Mouse (Mus musculus) natural killer cell, adult 2 months (primary cell): ENCODE data around the gene Hapln4.

Experiments
- DNase-seq, 2 experiments: peaks; one replicate each; pipeline ENCODE4 v3.0.0; 2022; ENCODE audit warnings: low spot score in 2 of 2

The Hapln4 gene

DNA sequence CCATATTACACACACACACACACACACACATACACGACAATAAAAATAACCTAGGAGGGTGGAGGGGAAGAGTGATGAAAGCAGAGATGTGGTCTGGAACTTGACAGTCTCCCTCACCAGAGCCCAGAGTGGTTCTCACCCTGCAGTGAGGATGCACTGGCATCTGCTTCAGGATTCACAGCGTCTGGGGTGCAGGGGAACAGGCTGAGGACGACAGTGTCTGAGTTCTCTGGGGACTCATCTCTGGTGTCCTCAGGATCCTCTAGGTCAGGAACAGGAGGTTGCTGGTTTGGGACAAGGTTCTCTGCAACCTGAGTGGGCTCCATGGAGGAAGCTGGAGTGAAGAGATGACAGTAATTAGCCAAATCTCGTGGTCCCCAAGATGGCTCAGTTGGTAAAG lies 54.6 kb downstream of the Hapln4 start:
- DNase-seq: no peak

DNA sequence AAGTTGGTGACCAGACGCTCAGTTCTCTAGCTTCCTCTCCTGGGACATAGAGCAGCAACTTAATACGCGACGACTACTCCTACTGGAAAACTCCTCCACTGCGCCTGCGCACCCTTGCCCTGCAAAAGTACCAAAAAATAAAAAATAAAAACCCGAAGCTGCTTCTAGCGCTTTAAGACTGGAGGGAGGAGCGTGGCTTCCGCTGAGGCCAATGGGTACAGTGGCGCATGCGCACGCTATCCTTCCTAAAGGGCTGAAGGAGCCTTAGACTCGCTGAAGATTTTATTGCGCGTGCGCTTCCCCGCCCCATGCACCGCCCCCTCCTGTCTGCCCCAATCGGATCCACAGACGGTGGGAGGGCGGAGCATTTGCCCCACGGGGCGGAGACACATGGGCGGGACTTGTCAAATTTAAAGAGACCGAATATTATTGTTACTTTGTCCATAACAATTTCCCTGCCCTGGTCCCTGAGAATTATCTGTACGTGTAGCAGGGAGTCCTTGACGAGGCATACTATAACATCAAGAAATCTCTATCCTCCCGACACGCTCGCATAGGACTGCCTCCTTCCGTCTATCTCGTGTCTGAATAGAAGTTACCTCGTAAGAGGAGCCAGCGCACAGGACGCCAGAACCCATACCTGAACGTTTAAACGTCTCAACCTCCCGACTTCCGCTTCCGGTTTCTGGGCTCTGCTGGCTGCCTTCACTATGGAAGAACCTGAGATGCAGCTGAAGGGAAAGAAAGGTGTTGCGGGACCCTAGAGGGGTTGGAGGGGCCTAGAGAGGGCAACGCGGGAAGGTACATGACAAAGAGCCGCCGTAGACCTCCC lies 56.0 kb downstream of the Hapln4 start, which contains the start of the genes Rfxank, Borcs8 and Mef2b:
Gene Rfxank (minus strand): TSS at position 129 of the 832 bp plus-strand sequence.
Gene Borcs8 (plus strand): TSS at position 474 of the 832 bp plus-strand sequence.
Gene Mef2b (plus strand): TSS at position 686 of the 832 bp plus-strand sequence.
- peak; percentile 99 for DNase-seq

DNA sequence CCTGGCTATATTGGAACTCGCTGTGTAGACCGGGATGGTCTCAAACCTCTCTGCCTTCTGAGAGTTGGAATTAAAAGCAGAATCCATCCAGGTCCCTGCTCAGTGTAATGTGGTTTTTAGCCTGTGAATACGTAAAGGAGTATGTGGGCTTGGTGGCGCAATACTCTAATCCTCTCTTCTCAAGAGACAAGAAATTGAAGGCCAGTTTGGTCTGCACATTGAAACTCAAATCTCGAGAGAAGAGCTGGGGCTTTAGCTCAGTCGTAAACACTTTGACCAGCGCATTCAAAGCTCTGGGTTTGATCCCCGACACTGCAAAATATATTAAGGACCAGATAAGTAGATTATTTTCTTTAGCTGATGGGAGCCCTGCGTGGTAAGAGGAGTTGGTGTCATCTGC lies 56.7 kb downstream of the Hapln4 start:
- no peak for DNase-seq
